Mouse (Mus musculus): Measurements from ENCODE around the gene Pramel7. TPM values are rescaled to one million over a fixed set of nuclear protein-coding genes. Genes with fewer than 3 reads are reported as not detected.
"Not testable (repeated sequence)": the region's sequence is repeated elsewhere in the genome, so short reads cannot be mapped to it uniquely, and the experiment has no call there.

Pramel7 gene
- total RNA-seq (2021): not detected

DNA sequence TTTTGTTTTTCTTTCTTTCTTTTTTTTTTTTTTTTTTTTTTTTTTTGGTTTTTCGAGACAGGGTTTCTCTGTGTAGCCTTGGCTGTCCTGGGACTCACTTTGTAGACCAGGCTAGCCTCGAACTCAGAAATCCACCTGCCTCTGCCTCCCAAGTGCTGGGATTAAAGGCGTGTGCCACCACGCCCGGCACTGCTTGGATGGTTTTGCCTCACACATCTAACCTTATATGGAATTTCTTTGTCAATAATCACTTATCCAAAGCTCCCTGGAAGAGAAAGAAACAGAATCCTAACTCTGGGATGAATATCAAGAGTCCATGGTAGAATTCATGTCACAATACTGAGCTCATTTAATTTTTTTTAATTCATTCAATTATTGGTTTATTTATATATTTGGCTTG is at the start of gene Pramel7:
Gene Pramel7, minus strand, starts transcription at position 101 of the 400 bp plus-strand sequence.
- not testable (repeated sequence) for DNase-seq (ENCODE audit: extremely low spot score in 1 of 2, low spot score in 1 of 2)

DNA sequence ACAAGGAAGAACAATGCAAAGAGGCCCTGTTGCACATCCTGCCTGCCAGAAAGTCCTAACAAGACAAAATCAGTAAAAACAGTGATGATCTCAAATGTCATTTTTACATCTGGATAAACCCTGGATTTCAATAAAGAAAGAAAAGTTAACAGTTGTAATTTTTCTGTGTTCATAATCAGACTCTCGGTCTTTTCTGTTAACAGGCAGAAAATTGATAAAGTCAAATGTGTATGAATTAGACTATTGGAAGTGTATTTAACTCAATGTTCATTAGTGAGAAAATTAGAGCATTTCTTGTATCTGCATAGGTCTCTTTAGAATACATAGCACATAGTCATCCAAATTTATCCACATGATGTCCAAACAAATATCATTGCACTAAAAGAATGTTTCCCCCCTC is 48.5 kb upstream of the Pramel7 start, which contains the start of gene Olfr1128:
Gene Olfr1128, minus strand, starts transcription at position 101 of the 400 bp plus-strand sequence.
- DNase-seq (ENCODE audit: extremely low spot score in 1 of 2, low spot score in 1 of 2): no peak

DNA sequence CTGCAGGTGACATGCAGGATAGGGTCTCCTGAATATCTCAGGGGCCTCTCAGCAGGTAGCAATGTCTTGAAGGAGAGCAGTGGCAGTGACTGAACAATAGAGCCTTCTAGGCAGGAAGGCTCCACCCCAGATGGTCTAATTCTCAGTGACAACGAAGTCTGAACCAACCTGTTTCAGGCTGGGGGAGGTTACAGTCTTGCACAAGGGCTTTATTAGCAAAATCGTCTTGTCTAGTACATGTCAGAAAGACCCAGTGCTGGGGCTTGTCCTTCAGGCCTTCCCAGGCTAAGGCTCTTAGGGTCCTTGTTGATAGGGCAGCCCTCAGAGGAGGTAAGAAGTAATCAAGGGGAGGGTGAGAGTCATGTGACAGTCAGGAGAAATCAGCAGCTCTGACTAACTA is 37.9 kb upstream of the Pramel7 start:
- no peak for DNase-seq (ENCODE audit: extremely low spot score in 1 of 2, low spot score in 1 of 2)

DNA sequence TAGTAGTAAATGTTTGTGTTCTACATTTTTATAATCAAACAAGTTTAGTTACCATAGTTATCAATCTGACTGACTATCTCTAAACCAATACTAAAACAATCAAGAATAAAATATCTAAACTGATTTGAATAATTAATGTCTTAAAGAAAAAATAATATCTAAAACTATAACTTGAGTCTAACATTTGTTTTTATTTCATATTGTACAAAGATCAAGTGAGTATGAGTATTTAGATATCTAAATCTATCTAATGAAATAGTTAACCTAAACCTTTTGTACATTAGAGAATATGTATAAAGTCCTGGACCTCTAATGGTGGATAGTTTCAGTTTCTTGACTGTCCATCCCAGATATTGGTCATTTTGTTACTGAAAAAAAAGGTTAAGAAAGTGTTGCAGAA is 34.6 kb upstream of the Pramel7 start, which contains the start of gene Olfr153:
Gene Olfr153, plus strand, starts transcription at position 301 of the 400 bp plus-strand sequence.
- no peak for DNase-seq (ENCODE audit: extremely low spot score in 1 of 2, low spot score in 1 of 2)

DNA sequence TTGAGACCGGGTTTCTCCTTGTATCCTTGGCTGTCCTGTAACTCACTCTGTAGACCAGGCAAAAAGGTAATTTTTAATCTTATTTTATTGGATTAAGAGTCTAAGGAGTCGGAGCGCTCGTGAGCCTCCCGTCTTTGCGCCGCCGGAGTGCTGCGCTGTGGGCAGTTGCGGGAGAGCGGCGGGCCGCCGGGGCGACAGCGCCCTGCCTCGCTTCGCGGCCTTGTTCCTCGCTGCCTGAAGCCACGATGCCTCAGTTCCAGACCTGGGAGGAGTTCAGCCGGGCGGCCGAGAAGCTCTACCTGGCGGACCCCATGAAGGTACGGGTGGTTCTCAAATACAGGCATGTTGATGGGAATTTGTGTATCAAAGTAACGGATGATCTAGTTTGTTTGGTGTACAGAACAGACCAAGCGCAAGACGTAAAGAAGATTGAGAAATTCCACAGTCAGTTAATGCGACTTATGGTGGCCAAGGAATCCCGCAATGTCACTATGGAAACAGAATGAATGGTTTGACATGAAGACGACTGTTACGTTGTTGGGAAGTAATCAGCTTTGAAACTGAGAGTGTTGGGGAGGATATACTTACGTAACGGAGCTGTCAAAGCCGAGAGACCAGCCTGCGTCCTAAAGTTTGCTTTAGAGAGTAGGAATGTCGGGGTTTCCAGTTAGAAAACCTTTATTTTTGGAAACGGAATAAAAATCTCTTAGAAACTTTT is 29.2 kb upstream of the Pramel7 start:
- DNase-seq (ENCODE audit: extremely low spot score in 1 of 2, low spot score in 1 of 2): peak; percentile 6 to 7

DNA sequence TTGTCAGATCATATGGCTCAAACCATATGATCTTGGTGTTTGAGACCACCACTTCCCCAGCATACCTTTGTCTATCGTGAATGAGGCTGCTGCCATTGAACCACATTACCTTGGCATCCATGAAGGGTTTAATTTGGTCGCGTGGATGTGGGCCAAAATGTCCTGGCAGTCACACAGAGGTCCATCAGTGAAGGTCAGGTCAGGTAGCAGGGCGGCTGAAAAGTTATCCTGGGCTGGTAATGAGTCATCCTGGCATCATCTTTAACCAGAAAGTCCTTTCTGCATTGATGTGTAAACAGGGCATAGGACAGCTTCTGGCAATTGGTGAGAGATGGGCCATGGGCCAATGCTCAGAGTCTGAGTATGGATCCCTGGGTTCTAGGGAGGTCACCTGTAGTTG is 23.8 kb upstream of the Pramel7 start:
- DNase-seq (ENCODE audit: extremely low spot score in 1 of 2, low spot score in 1 of 2): no peak

DNA sequence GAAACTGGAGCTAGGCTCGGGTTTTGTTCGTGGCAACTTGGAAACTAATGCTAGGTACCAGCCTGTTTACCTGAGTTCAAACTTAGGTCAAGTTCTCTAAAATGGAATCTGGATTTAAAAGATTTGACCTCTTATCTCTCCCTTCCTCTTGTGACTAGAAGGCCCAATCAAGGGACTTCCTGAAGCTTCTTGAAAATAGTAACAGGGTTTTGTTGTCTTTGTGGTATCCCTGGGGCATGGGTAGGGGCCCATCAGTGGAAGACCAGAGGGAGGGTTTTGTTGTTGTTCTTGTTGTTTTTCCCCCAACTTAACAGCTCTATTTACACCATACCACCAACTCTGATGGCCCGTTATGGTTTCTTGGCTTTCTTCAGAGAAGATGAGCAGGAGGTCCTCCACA is 19.7 kb upstream of the Pramel7 start:
- no peak for DNase-seq (ENCODE audit: extremely low spot score in 1 of 2, low spot score in 1 of 2)

DNA sequence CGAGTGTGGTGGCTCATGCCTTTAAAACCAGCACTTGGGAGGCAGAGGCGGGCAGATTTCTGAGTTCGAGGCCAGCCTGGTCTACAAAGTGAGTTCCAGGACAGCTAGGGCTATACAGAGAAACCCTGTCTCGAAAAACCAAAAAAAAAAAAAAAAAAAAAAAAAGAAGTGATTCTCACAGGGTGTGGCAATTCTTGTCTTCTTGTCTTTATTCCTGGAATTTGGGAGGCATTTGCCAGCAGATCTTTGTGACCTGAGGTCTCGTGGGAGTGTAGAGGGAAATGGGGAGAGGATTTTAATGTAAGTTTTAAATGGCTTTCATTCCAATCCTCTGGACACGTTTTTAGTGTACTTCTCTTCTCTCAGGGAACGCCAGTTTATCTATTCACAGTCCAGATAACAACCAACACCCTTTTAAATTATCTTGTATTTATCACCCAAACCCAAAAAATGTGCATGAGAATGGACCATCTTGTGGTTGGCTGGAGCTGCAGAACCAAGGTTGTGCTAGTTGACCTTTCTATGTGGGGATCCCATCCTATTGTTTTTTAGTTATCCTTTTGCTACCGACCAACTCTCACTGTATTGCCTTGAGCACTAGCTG is 18.7 kb upstream of the Pramel7 start:
- DNase-seq (ENCODE audit: extremely low spot score in 1 of 2, low spot score in 1 of 2): no peak

DNA sequence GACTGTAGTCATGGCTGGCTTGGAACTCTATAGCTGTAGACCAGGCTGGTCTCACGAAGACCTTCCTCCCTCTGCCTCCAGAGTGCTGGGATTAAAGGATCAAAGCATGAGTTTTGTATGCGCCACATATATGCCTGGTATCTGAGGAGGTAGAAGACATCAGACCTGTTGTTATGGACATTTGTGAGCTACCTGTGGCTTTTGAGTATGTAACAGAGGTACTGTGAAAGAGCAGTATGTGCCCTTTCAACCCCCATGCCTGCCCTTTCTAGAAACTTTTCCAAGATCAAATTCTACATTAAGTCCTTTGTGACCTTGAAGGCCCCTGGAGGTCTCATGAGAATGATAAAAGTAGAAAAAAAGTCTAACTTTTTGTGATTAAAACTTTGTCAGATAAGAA is 18.2 kb upstream of the Pramel7 start:
- no peak for DNase-seq (ENCODE audit: extremely low spot score in 1 of 2, low spot score in 1 of 2)

DNA sequence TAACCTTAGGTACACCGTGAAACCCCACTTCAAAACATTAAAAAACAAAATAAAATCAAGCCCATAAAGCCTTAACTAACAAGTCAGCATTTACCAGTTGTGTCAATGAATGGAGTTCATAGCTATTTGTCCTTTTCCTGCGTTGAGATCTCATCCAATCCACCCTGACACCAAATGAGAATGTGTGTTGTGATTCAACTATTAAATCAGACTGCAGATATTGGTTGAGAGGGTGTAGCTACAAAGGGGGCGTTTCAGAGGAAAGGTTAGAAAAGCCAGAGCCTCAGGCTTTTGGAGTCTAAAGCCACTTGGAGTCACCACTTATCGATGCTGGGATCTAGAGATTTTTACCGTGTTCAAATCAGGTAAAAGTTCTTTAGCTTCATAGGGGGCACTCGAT is 9.4 kb upstream of the Pramel7 start, which contains the start of gene Pramel6:
Gene Pramel6, plus strand, starts transcription at position 301 of the 400 bp plus-strand sequence.
- no peak for DNase-seq (ENCODE audit: extremely low spot score in 1 of 2, low spot score in 1 of 2)

DNA sequence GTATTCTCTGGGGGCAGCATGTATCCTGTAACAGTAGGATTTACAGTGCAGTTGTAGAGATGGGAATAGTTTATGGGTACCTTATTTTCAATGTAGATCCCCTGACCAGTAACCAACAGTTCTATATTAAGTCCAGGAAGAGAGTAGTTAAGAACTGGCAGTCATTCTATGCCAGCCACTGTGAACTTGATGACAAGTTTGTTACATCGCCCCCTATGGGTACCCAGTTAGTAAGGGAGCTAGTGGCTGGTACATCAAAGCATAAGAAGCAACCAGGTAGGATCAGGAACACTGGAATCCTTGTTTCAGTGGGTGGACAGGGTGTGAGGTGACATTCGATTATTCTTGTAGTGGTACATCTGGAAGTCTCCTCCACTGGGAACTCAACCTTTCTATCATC is 14.6 kb downstream of the Pramel7 start:
- no peak for DNase-seq (ENCODE audit: extremely low spot score in 1 of 2, low spot score in 1 of 2)

DNA sequence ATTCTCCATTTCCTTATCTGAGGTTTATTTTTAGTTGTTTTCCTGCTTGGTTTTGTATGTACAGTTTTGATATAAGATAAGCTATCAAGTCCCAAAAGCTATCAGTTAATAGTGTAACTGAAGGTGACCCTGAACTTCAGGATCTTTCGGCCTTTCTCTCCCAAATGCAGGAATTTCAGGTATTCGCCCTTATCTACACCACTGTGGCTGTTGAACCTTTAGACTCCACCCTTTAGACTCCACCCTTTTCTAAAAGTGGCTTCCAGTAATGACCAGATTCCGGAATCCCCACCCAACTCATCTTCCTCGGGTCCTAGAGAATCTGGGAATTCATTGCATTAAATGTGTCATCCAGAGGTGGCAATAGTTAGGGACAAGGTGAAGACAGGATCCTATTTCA is 15.7 kb downstream of the Pramel7 start:
- DNase-seq (ENCODE audit: extremely low spot score in 1 of 2, low spot score in 1 of 2): no peak

DNA sequence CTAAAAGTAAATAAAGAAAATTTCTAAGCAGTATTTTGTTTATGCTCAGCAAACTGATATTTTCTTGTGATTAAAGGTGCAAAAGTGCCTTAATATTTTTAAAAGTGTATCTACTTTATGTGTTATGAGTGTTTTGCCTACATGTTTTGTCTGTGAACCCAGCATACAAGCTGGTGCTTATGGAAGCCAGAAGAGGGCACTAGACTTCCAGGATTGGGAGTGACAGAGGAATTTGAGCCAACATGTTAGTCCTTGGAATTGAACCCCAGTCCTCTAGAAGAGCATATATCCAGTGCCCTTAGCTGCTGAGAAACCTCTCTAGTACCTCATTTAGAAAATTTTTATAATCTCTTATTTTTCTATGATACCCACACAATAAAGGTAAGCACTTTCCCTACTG is 16.7 kb downstream of the Pramel7 start:
- DNase-seq (ENCODE audit: extremely low spot score in 1 of 2, low spot score in 1 of 2): no peak

DNA sequence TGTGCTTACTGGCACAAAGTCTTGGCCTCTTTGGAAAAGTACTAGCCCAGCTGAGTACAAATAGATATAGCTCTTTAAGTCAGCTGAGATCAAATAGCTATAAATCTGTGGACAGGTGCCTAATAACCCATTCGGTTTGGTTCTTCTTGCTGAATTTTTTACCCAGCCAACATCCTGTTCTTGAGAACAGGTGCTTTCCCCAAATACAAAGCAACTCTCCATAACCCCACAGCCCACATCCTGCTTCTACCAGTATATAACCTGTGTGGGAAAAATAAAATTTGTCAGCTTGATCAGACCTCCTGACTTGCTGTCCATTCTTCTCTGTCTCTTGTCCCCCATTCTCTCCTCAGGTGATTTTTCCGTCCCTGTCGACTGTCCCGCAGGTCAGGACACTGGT is 35.1 kb downstream of the Pramel7 start:
- DNase-seq (ENCODE audit: extremely low spot score in 1 of 2, low spot score in 1 of 2): no peak

DNA sequence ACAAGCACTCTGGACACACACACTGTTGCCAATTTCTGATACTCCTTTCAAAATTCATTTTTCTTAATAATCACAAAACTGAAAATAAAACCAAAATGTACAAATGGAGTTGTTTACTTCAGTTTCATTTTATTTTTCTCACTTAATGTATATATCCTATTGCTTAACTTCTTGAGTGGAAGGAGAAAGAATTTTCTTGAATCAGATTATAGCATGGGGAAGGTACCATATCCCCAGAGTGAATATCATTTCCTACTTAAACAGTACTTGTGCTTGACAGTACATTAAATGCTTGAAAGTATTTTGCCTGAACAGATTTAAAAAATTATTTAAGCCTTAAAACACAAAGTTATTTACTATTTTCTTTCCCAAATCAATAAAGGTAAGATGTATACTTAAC is 43.2 kb downstream of the Pramel7 start, which contains the start of gene Olfr1126:
Gene Olfr1126, plus strand, starts transcription at position 301 of the 400 bp plus-strand sequence.
- no peak for DNase-seq (ENCODE audit: extremely low spot score in 1 of 2, low spot score in 1 of 2)

Other genes with a start within 250 kb of the Pramel7 start
- gene Olfr1115, start 249.1 kb downstream of the Pramel7 start, total RNA-seq (2021): not detected
- gene Olfr1116, start 229.6 kb downstream of the Pramel7 start, total RNA-seq (2021): not detected
- gene Olfr1118, start 189.5 kb downstream of the Pramel7 start, total RNA-seq (2021): not detected
- gene Olfr1120, start 142.3 kb downstream of the Pramel7 start, total RNA-seq (2021): not detected
- gene Olfr1121, start 127.2 kb downstream of the Pramel7 start, total RNA-seq (2021): not detected
- gene Olfr1122, start 111.2 kb downstream of the Pramel7 start, total RNA-seq (2021): not detected
- not detected for gene Olfr1123, start 80.5 kb downstream of the Pramel7 start, total RNA-seq (2021)
- not detected for gene Olfr1124, start 66.8 kb downstream of the Pramel7 start, total RNA-seq (2021)
- not detected for gene Olfr1126, start 43.1 kb downstream of the Pramel7 start, total RNA-seq (2021)
- not detected for gene Pramel6, start 9.5 kb upstream of the Pramel7 start, total RNA-seq (2021)
- gene Olfr153, start 34.7 kb upstream of the Pramel7 start, total RNA-seq (2021): not detected
- not detected for gene Olfr1128, start 48.4 kb upstream of the Pramel7 start, total RNA-seq (2021)
- not detected for gene Olfr1129, start 76.8 kb upstream of the Pramel7 start, total RNA-seq (2021)
- gene Olfr1130, start 109.1 kb upstream of the Pramel7 start, total RNA-seq (2021): not detected
- gene Olfr1131, start 130.0 kb upstream of the Pramel7 start, total RNA-seq (2021): not detected
- not detected for gene Olfr1132, start 140.4 kb upstream of the Pramel7 start, total RNA-seq (2021)
- gene Olfr1133, start 150.3 kb upstream of the Pramel7 start, total RNA-seq (2021): not detected
- gene Olfr1134, start 161.4 kb upstream of the Pramel7 start, total RNA-seq (2021): not detected
- gene Olfr1135, start 176.6 kb upstream of the Pramel7 start, total RNA-seq (2021): not detected
- not detected for gene Olfr1136, start 196.9 kb upstream of the Pramel7 start, total RNA-seq (2021)
- gene Olfr1137, start 216.1 kb upstream of the Pramel7 start, total RNA-seq (2021): not detected
- not detected for gene Olfr1138, start 242.9 kb upstream of the Pramel7 start, total RNA-seq (2021)
- not detected for gene Olfr1140, start 246.7 kb upstream of the Pramel7 start, total RNA-seq (2021)